12 mouse cellular contexts compared by ENCODE assay signal in genomic region chr11:96931327-96932062, GRCm38 (mm10). TPM values are rescaled to one million over a fixed set of nuclear protein-coding genes. Genes with fewer than 3 reads are reported as not detected.
DNase-seq lines count a peak whose midpoint lies in the region; ATAC-seq and TF ChIP-seq lines count a peak whose summit lies in the region.
"Had no signal": no experiment of that assay in that cellular context is flagged by ENCODE, and none has a peak within 500 bp of the region (broad histone marks: within the 10 kb centered on the region; RNA-seq: fewer than 3 reads in every experiment).

No protein-coding gene starts in this region.

- H3K4me3 ChIP-seq in heart, embryonic 12.5 days: no peak overlapping the region
- H3K4me3 ChIP-seq in intestine, postnatal 0 days (ENCODE audit: low read depth, low read length): peak overlapping the region; percentile 25
- no peak overlapping the region for H3K4me3 ChIP-seq in liver, embryonic 15.5 days (replicated peaks)
- peak overlapping the region; percentile 34 for H3K4me3 ChIP-seq in stomach, embryonic 16.5 days (replicated peaks; ENCODE audit: low read length)
- H3K4me3 ChIP-seq: left cerebral cortex, adult 2 months had no signal

- H3K9ac ChIP-seq in heart, embryonic 12.5 days: no peak overlapping the region
- 0 out of 2 replicates have a peak overlapping the region, but pooled peaks have one; percentile 3 for H3K9ac ChIP-seq in intestine, postnatal 0 days (ENCODE audit: low read depth, low read length)
- H3K9ac ChIP-seq in liver, embryonic 15.5 days: peak overlapping the region; percentile 22; the same call in 1 of the 2 replicates
- H3K9ac ChIP-seq in stomach, embryonic 16.5 days (ENCODE audit: low read length): peak overlapping the region; percentile 48

- no peaks in the 10 kb centered on the region for H3K9me3 ChIP-seq in heart, embryonic 12.5 days (replicated peaks)
- H3K9me3 ChIP-seq in intestine, postnatal 0 days (ENCODE audit: control insufficient read depth): no peaks in the 10 kb centered on the region
- no peaks in the 10 kb centered on the region for H3K9me3 ChIP-seq in liver, embryonic 15.5 days (replicated peaks)
- H3K9me3 ChIP-seq in stomach, embryonic 16.5 days (replicated peaks; ENCODE audit: control insufficient read depth, low read length): no peaks in the 10 kb centered on the region

- ATAC-seq in heart, embryonic 12.5 days (ENCODE audit: insufficient number of reproducible peaks, low FRiP score): no peak
- ATAC-seq in intestine, postnatal 0 days: no peak
- no peak for ATAC-seq in liver, embryonic 15.5 days (ENCODE audit: insufficient read depth)
- ATAC-seq in stomach, embryonic 16.5 days (ENCODE audit: insufficient read depth, low FRiP score): no peak

- TF ChIP-seq CTCF in intestine, postnatal 0 days (IDR thresholded peaks at IDR 0.05; ENCODE audit: low read depth): no peak

- H3K27me3 ChIP-seq in heart, embryonic 12.5 days (replicated peaks): peaks cover 35% of the 10 kb centered on the region
- H3K27me3 ChIP-seq in intestine, postnatal 0 days (replicated peaks; ENCODE audit: control insufficient read depth, insufficient read depth, low read length): no peaks in the 10 kb centered on the region
- H3K27me3 ChIP-seq in liver, embryonic 15.5 days: peaks cover 9% of the 10 kb centered on the region; the same call in 1 of the 2 replicates
- no peaks in the 10 kb centered on the region for H3K27me3 ChIP-seq in stomach, embryonic 16.5 days (ENCODE audit: control insufficient read depth, insufficient read depth, low read length)

- H3K27ac ChIP-seq in heart, embryonic 12.5 days (ENCODE audit: poor library complexity, severe bottlenecking): no peak overlapping the region
- peak overlapping the region; percentile 66 for H3K27ac ChIP-seq in intestine, postnatal 0 days (ENCODE audit: low read depth, low read length)
- peak overlapping the region; percentile 71 for H3K27ac ChIP-seq in liver, embryonic 15.5 days (replicated peaks)
- H3K27ac ChIP-seq in stomach, embryonic 16.5 days (ENCODE audit: low read length): peak overlapping the region; percentile 73
- H3K27ac ChIP-seq: left cerebral cortex, adult 2 months had no signal

- 42% methylated on average over 8 of the region's 8 CpGs for WGBS in heart, embryonic 12.5 days
- WGBS in intestine, postnatal 0 days: 39% methylated on average over 8 of the region's 8 CpGs
- WGBS in liver, embryonic 15.5 days (ENCODE audit: insufficient replicate concordance): 59% methylated on average over 8 of the region's 8 CpGs
- 48% methylated on average over 8 of the region's 8 CpGs for WGBS in stomach, embryonic 16.5 days

- H3K4me1 ChIP-seq in heart, embryonic 12.5 days (replicated peaks): peaks cover 16% of the 10 kb centered on the region; the same call in 1 of the 2 replicates
- peaks cover 4% of the 10 kb centered on the region; the same call in 1 of the 2 replicates for H3K4me1 ChIP-seq in intestine, postnatal 0 days (replicated peaks; ENCODE audit: control insufficient read depth, insufficient read depth, low read length)
- peaks cover 97% of the 10 kb centered on the region for H3K4me1 ChIP-seq in liver, embryonic 15.5 days (replicated peaks)
- H3K4me1 ChIP-seq in stomach, embryonic 16.5 days (ENCODE audit: control insufficient read depth, insufficient read depth, low read length): peaks cover 20% of the 10 kb centered on the region

- no peak overlapping the region for H3K4me2 ChIP-seq in heart, embryonic 12.5 days
- H3K4me2 ChIP-seq in intestine, postnatal 0 days (replicated peaks; ENCODE audit: low read depth): peak overlapping the region; percentile 58
- peak overlapping the region; percentile 15; the same call in 1 of the 2 replicates for H3K4me2 ChIP-seq in liver, embryonic 15.5 days
- peak overlapping the region; percentile 45 for H3K4me2 ChIP-seq in stomach, embryonic 16.5 days (ENCODE audit: low read depth, low read length)

- intact Hi-C loops in gastrocnemius, postnatal 14 days (cut with DNase I; ENCODE audit: low total_unique reads): no loop called here

- no peaks in the 10 kb centered on the region for H3K36me3 ChIP-seq in heart, embryonic 12.5 days
- H3K36me3 ChIP-seq in intestine, postnatal 0 days (ENCODE audit: control insufficient read depth, insufficient read depth): 0 out of 2 replicates have a peak, but pooled peaks cover 5% of the 10 kb centered on the region
- H3K36me3 ChIP-seq in liver, embryonic 15.5 days (replicated peaks): peaks cover 19% of the 10 kb centered on the region
- no peaks in the 10 kb centered on the region for H3K36me3 ChIP-seq in stomach, embryonic 16.5 days (ENCODE audit: control insufficient read depth, insufficient read depth, low read length)

- peak; percentile 40 for DNase-seq in heart, postnatal 4 days
- no peak for DNase-seq in thymus, postnatal 36 days
- DNase-seq in gastrocnemius, postnatal 14 days: no peak
- DNase-seq: adrenal gland, adult 8-10 months; cerebellum, postnatal 36 days; retina, postnatal 1 day; thymus, postnatal 14 days had no signal

RNA-seq across cellular contexts. Expression of gene Prr15l, which starts 3.6 kb away (rescaled TPM):
- under 1 TPM; 0.32 to 0.36 TPM for total RNA-seq in heart, postnatal 4 days (2021)
- polyA plus RNA-seq in heart, embryonic 12.5 days (2016; fragmentation: Nextera tagmentation; extraction: Ambion mirVana): 0.46 and 0.51 TPM in 2 replicates
- 138 and 141 TPM in 2 replicates for polyA plus RNA-seq in intestine, postnatal 0 days (2015; fragmentation: Nextera tagmentation; extraction: Ambion mirVana)
- 5.9 and 6.1 TPM in 2 replicates for polyA plus RNA-seq in liver, embryonic 15.5 days (2015; fragmentation: Nextera tagmentation; extraction: Ambion mirVana)
- polyA plus RNA-seq in stomach, embryonic 16.5 days (2015; fragmentation: Nextera tagmentation; extraction: Ambion mirVana): 70.8 and 81.7 TPM in 2 replicates
- total RNA-seq in gastrocnemius, postnatal 14 days (2021): not detected
- total RNA-seq: left cerebral cortex, adult 2 months had no signal

RNA-seq across cellular contexts. Expression of gene Pnpo, which starts 12.3 kb away (rescaled TPM):
- total RNA-seq in heart, postnatal 4 days (2021): 10 to 100 TPM; 10.6 to 16.7 TPM
- polyA plus RNA-seq in heart, embryonic 12.5 days (2016; fragmentation: Nextera tagmentation; extraction: Ambion mirVana): 37.7 and 40.5 TPM in 2 replicates
- 145 and 158 TPM in 2 replicates for polyA plus RNA-seq in intestine, postnatal 0 days (2015; fragmentation: Nextera tagmentation; extraction: Ambion mirVana)
- 719 and 785 TPM in 2 replicates for polyA plus RNA-seq in liver, embryonic 15.5 days (2015; fragmentation: Nextera tagmentation; extraction: Ambion mirVana)
- polyA plus RNA-seq in stomach, embryonic 16.5 days (2015; fragmentation: Nextera tagmentation; extraction: Ambion mirVana): 70.7 and 76.8 TPM in 2 replicates
- total RNA-seq in gastrocnemius, postnatal 14 days (2021): 1 to 10 TPM; 8.5 to 9.5 TPM

RNA-seq across cellular contexts. Expression of gene Cdk5rap3, which starts 15.2 kb away (rescaled TPM):
- total RNA-seq in heart, postnatal 4 days (2021): 10 to 100 TPM; 34.6 to 35.6 TPM
- 52.3 and 58.0 TPM in 2 replicates for polyA plus RNA-seq in heart, embryonic 12.5 days (2016; fragmentation: Nextera tagmentation; extraction: Ambion mirVana)
- 64.1 and 68.9 TPM in 2 replicates for polyA plus RNA-seq in intestine, postnatal 0 days (2015; fragmentation: Nextera tagmentation; extraction: Ambion mirVana)
- 33.7 and 40.6 TPM in 2 replicates for polyA plus RNA-seq in liver, embryonic 15.5 days (2015; fragmentation: Nextera tagmentation; extraction: Ambion mirVana)
- polyA plus RNA-seq in stomach, embryonic 16.5 days (2015; fragmentation: Nextera tagmentation; extraction: Ambion mirVana): 68.7 and 75.0 TPM in 2 replicates
- total RNA-seq in gastrocnemius, postnatal 14 days (2021): 10 to 100 TPM; 26.5 to 30.0 TPM

RNA-seq across cellular contexts. Expression of gene Sp2, which starts 51.3 kb away (rescaled TPM):
- 10 to 100 TPM; 18.8 to 19.3 TPM for total RNA-seq in heart, postnatal 4 days (2021)
- 18.0 and 19.9 TPM in 2 replicates for polyA plus RNA-seq in heart, embryonic 12.5 days (2016; fragmentation: Nextera tagmentation; extraction: Ambion mirVana)
- polyA plus RNA-seq in intestine, postnatal 0 days (2015; fragmentation: Nextera tagmentation; extraction: Ambion mirVana): 7.7 and 8.2 TPM in 2 replicates
- polyA plus RNA-seq in liver, embryonic 15.5 days (2015; fragmentation: Nextera tagmentation; extraction: Ambion mirVana): 17.6 and 18.0 TPM in 2 replicates
- polyA plus RNA-seq in stomach, embryonic 16.5 days (2015; fragmentation: Nextera tagmentation; extraction: Ambion mirVana): 13.4 and 14.6 TPM in 2 replicates
- 10 to 100 TPM; 13.1 to 13.6 TPM for total RNA-seq in gastrocnemius, postnatal 14 days (2021)

Comparison
In these comparisons a context has a peak if more than half of its experiments do, and no peak if none do; other contexts are left out.
1. H3K4me3 ChIP-seq: peak in intestine, postnatal 0 days (single experiment) and stomach, embryonic 16.5 days (single experiment); none in heart, embryonic 12.5 days (single experiment) and liver, embryonic 15.5 days (single experiment).
2. RNA of gene Prr15l, which starts 3.6 kb away (polyA plus RNA-seq): 138 to 141 TPM in intestine, postnatal 0 days and 70.8 to 81.7 TPM in stomach, embryonic 16.5 days; 5.9 to 6.1 TPM in liver, embryonic 15.5 days and 0.46 to 0.51 TPM in heart, embryonic 12.5 days; every median in the first group is over 10 times any median in the second.